Mouse (Mus musculus) limb, embryonic 11.5 days (tissue): ENCODE results near the gene Metap1. TPM values are rescaled to one million over a fixed set of nuclear protein-coding genes. Genes with fewer than 3 reads are reported as not detected.

Source experiments
- ATAC-seq: fragments of 200-750 bp; cut with Nextera tagmentation; 2 replicates; pipeline ENCODE4 v1.8.0; 2017; ENCODE audit warnings: low read depth; ENCODE audit not compliant: insufficient number of reproducible peaks, low FRiP score, low TSS enrichment
- DNase-seq: peaks from one replicate; pipeline ENCODE4 v3.0.0-alpha.2; 2015; ENCODE audit warnings: low spot score
- H3K27ac ChIP-seq: fragments of 300-500 bp; sonication (generic); replicated peaks from 2 replicates; pipeline ENCODE4 v1.5.1; 2014; ENCODE audit warnings: low read depth, mild to moderate bottlenecking, low read length
- H3K27me3 ChIP-seq: fragments of 300-500 bp; sonication (generic); 2 replicates; pipeline ENCODE4 v1.6.1; 2014; ENCODE audit warnings: mild to moderate bottlenecking, low read length, mixed read lengths; ENCODE audit not compliant: control insufficient read depth, insufficient read depth
- H3K36me3 ChIP-seq: fragments of 300-500 bp; sonication (generic); 2 replicates; pipeline ENCODE4 v1.6.1; 2014; ENCODE audit warnings: mild to moderate bottlenecking, low read length, moderate library complexity, mixed read lengths; ENCODE audit not compliant: control insufficient read depth, insufficient read depth
- H3K4me1 ChIP-seq: fragments of 300-500 bp; sonication (generic); 2 replicates; pipeline ENCODE4 v1.6.1; 2014; ENCODE audit warnings: low read length, mixed read lengths; ENCODE audit not compliant: control insufficient read depth, insufficient read depth
- H3K4me2 ChIP-seq: fragments of 300-500 bp; sonication (generic); 2 replicates; pipeline ENCODE4 v1.6.1; 2014; ENCODE audit warnings: low read depth, mild to moderate bottlenecking, moderate library complexity; ENCODE audit not compliant: severe bottlenecking
- H3K4me3 ChIP-seq: fragments of 300-500 bp; sonication (generic); 2 replicates; pipeline ENCODE4 v1.5.1; 2014; ENCODE audit warnings: low read depth, low read length
- H3K9ac ChIP-seq: fragments of 300-500 bp; sonication (generic); 2 replicates; pipeline ENCODE4 v1.6.1; 2014; ENCODE audit warnings: mild to moderate bottlenecking, low read length
- H3K9me3 ChIP-seq: fragments of 300-500 bp; sonication (generic); 2 replicates; pipeline ENCODE4 v1.6.1; 2016; ENCODE audit warnings: low read length; ENCODE audit not compliant: control insufficient read depth
- WGBS: fragments of 180-500 bp; shearing (Covaris S2); extraction: QIAGEN DNeasy Blood & Tissue Kit; methylation state at CpG from one replicate; pipeline ENCODE4 v1.1.7; 2014; 5-methylcytosine and 5-hydroxymethylcytosine counted together
- polyA plus RNA-seq: library from polyadenylated mRNA; unstranded; fragments of >200 nt; fragmentation: Nextera tagmentation; extraction: Ambion mirVana; gene quantifications from 2 replicates; pipeline ENCODE4 v1.2.1, GENCODE M21; 2014

Metap1 gene
- polyA plus RNA-seq, 1 experiment from 2014 or later = 55.3 TPM

- H3K9ac ChIP-seq = no peak overlapping the region
- 52% methylated on average over 12 of the region's 12 CpGs for WGBS
- H3K27me3 ChIP-seq = no peaks in the 10 kb centered on the region
- no peak overlapping the region for H3K4me3 ChIP-seq
- DNase-seq (no peak), ATAC-seq (no peak)
- no peak overlapping the region for H3K4me2 ChIP-seq
- H3K9me3 ChIP-seq = no peaks in the 10 kb centered on the region
- H3K36me3 ChIP-seq = no peaks in the 10 kb centered on the region
- H3K4me1 ChIP-seq = no peaks in the 10 kb centered on the region
- H3K27ac ChIP-seq = no peak overlapping the region
These were observed 23.9 kb upstream of the Metap1 start for GRCm38 (mm10) chr3:138513243-138513642.

GRCm38 (mm10) chr3:138510471-138510870, 21.2 kb upstream of the Metap1 start:
- no peak overlapping the region for H3K27ac ChIP-seq
- H3K9me3 ChIP-seq = no peaks in the 10 kb centered on the region
- no peaks in the 10 kb centered on the region for H3K36me3 ChIP-seq
- no peak overlapping the region for H3K9ac ChIP-seq
- no peak for DNase-seq
- WGBS = 46% methylated on average over 5 of the region's 5 CpGs
- H3K27me3 ChIP-seq = no peaks in the 10 kb centered on the region
- H3K4me1 ChIP-seq = no peaks in the 10 kb centered on the region
- no peak for ATAC-seq
- no peak overlapping the region for H3K4me3 ChIP-seq
- no peak overlapping the region for H3K4me2 ChIP-seq

GRCm38 (mm10) chr3:138509581-138509980, 20.3 kb upstream of the Metap1 start:
- DNase-seq (no peak), ATAC-seq (no peak)
- H3K27me3 ChIP-seq = no peaks in the 10 kb centered on the region
- no peak overlapping the region for H3K4me3 ChIP-seq
- H3K9ac ChIP-seq = no peak overlapping the region
- H3K9me3 ChIP-seq = no peaks in the 10 kb centered on the region
- H3K36me3 ChIP-seq = no peaks in the 10 kb centered on the region
- no peak overlapping the region for H3K27ac ChIP-seq
- H3K4me1 ChIP-seq = no peaks in the 10 kb centered on the region
- H3K4me2 ChIP-seq = no peak overlapping the region
- 88% methylated on average over 2 of the region's 2 CpGs for whole genome bisulfite sequencing

GRCm38 (mm10) chr3:138506749-138507148, 17.4 kb upstream of the Metap1 start:
- no peak for DNase-seq
- WGBS = 56% methylated on average over 6 of the region's 6 CpGs
- H3K9me3 ChIP-seq = no peaks in the 10 kb centered on the region
- H3K9ac ChIP-seq = no peak overlapping the region
- H3K27ac ChIP-seq = no peak overlapping the region
- no peak for ATAC-seq
- no peaks in the 10 kb centered on the region for H3K36me3 ChIP-seq
- no peak overlapping the region for H3K4me2 ChIP-seq
- no peaks in the 10 kb centered on the region for H3K4me1 ChIP-seq
- no peak overlapping the region for H3K4me3 ChIP-seq
- no peaks in the 10 kb centered on the region for H3K27me3 ChIP-seq

GRCm38 (mm10) chr3:138503754-138504153, 14.4 kb upstream of the Metap1 start:
- no peak for DNase-seq
- no peak overlapping the region for H3K4me3 ChIP-seq
- 85% methylated on average over 11 of the region's 11 CpGs for WGBS
- no peak overlapping the region for H3K27ac ChIP-seq
- H3K9ac ChIP-seq = no peak overlapping the region
- H3K4me2 ChIP-seq = no peak overlapping the region
- H3K9me3 ChIP-seq = no peaks in the 10 kb centered on the region
- no peaks in the 10 kb centered on the region for H3K27me3 ChIP-seq
- H3K4me1 ChIP-seq = no peaks in the 10 kb centered on the region
- no peak for ATAC-seq
- H3K36me3 ChIP-seq = no peaks in the 10 kb centered on the region

- WGBS = 68% methylated on average over 15 of the region's 15 CpGs
- Histone ChIP-seq H3K4me3 (no peak overlapping the region), H3K4me2 (no peak overlapping the region), H3K9me3 (no peaks in the 10 kb centered on the region), H3K9ac (no peak overlapping the region), H3K27me3 (no peaks in the 10 kb centered on the region), H3K27ac (no peak overlapping the region), H3K36me3 (no peaks in the 10 kb centered on the region), H3K4me1 (no peaks in the 10 kb centered on the region)
- DNase-seq (no peak), ATAC-seq (no peak)
These were observed 10.8 kb upstream of the Metap1 start for GRCm38 (mm10) chr3:138499854-138500740.

- no peak overlapping the region for H3K9ac ChIP-seq
- no peaks in the 10 kb centered on the region for H3K4me1 ChIP-seq
- no peaks in the 10 kb centered on the region for H3K27me3 ChIP-seq
- DNase-seq (no peak), ATAC-seq (no peak)
- H3K4me2 ChIP-seq = no peak overlapping the region
- no peak overlapping the region for H3K4me3 ChIP-seq
- H3K9me3 ChIP-seq = no peaks in the 10 kb centered on the region
- H3K27ac ChIP-seq = no peak overlapping the region
- WGBS = 67% methylated on average over 4 of the region's 4 CpGs
- no peaks in the 10 kb centered on the region for H3K36me3 ChIP-seq
These were observed 9.4 kb upstream of the Metap1 start for GRCm38 (mm10) chr3:138498731-138499130.

- H3K4me2 ChIP-seq = no peak overlapping the region
- no peaks in the 10 kb centered on the region for H3K27me3 ChIP-seq
- no peak overlapping the region for H3K27ac ChIP-seq
- H3K4me1 ChIP-seq = no peaks in the 10 kb centered on the region
- H3K9ac ChIP-seq = no peak overlapping the region
- 83% methylated on average over 11 of the region's 11 CpGs for WGBS
- ATAC-seq (no peak), DNase-seq (no peak)
- no peaks in the 10 kb centered on the region for H3K9me3 ChIP-seq
- no peak overlapping the region for H3K4me3 ChIP-seq
- no peaks in the 10 kb centered on the region for H3K36me3 ChIP-seq
These were observed 6.1 kb upstream of the Metap1 start for GRCm38 (mm10) chr3:138495166-138496145.
